Comparison of ENCODE assay signal across 11 mouse cellular contexts in genomic region chr6:64798804-64799203, GRCm38 (mm10).
DNase-seq lines count a peak whose midpoint lies in the region; ATAC-seq lines count a peak whose summit lies in the region.
"Had no signal": no experiment of that assay in that cellular context is flagged by ENCODE, and none has a peak within 500 bp of the region (broad histone marks: within the 10 kb centered on the region; RNA-seq: fewer than 3 reads in every experiment).

No protein-coding gene starts in this region.

- no peaks in the 10 kb centered on the region for H3K9me3 ChIP-seq in lung, embryonic 15.5 days
- H3K9me3 ChIP-seq in forebrain, embryonic 15.5 days = no peaks in the 10 kb centered on the region
- no peaks in the 10 kb centered on the region for H3K9me3 ChIP-seq in intestine, embryonic 16.5 days (ENCODE audit: control insufficient read depth, low read length)
- H3K9me3 ChIP-seq in neural tube, embryonic 12.5 days = no peaks in the 10 kb centered on the region
- H3K9me3 ChIP-seq: G1E; liver, embryonic 13.5 days had no signal

- no peak overlapping the region for H3K27ac ChIP-seq in lung, embryonic 15.5 days
- no peak overlapping the region for H3K27ac ChIP-seq in forebrain, embryonic 15.5 days (replicated peaks)
- H3K27ac ChIP-seq in intestine, embryonic 16.5 days (ENCODE audit: low read length) = no peak overlapping the region
- no peak overlapping the region for H3K27ac ChIP-seq in neural tube, embryonic 12.5 days
- H3K27ac ChIP-seq: liver, embryonic 13.5 days had no signal

- peaks cover 2% of the 10 kb centered on the region; the same call in 1 of the 2 replicates for H3K27me3 ChIP-seq in lung, embryonic 15.5 days
- no peaks in the 10 kb centered on the region for H3K27me3 ChIP-seq in forebrain, embryonic 15.5 days
- no peaks in the 10 kb centered on the region for H3K27me3 ChIP-seq in intestine, embryonic 16.5 days (replicated peaks; ENCODE audit: control insufficient read depth, insufficient read depth, low read length)
- H3K27me3 ChIP-seq in neural tube, embryonic 12.5 days (replicated peaks) = no peaks in the 10 kb centered on the region

- no peak overlapping the region for H3K4me3 ChIP-seq in lung, embryonic 15.5 days
- H3K4me3 ChIP-seq in forebrain, embryonic 15.5 days = peak overlapping the region; percentile 42
- peak overlapping the region; percentile 39; the same call in 1 of the 2 replicates for H3K4me3 ChIP-seq in intestine, embryonic 16.5 days (ENCODE audit: low read length)
- no peak overlapping the region for H3K4me3 ChIP-seq in neural tube, embryonic 12.5 days
- H3K4me3 ChIP-seq: liver, embryonic 13.5 days had no signal

- H3K4me2 ChIP-seq in lung, embryonic 15.5 days = peak overlapping the region; percentile 57
- peak overlapping the region; percentile 73 for H3K4me2 ChIP-seq in forebrain, embryonic 15.5 days (replicated peaks)
- H3K4me2 ChIP-seq in intestine, embryonic 16.5 days (ENCODE audit: low read depth, low read length) = peak overlapping the region; percentile 59
- H3K4me2 ChIP-seq in neural tube, embryonic 12.5 days (replicated peaks) = peak overlapping the region; percentile 74

- DNase-seq in lung, postnatal 4 days = no peak
- no peak for DNase-seq in adrenal gland, postnatal 25 days
- no peak for DNase-seq in left cerebral cortex, adult 18-20 months (ENCODE audit: low spot score in 2 of 2)
- DNase-seq in yolk sac, embryonic 10.5 days (ENCODE audit: low spot score) = no peak
- DNase-seq: kidney, postnatal 25 days; liver, embryonic 13.5 days had no signal

- WGBS in lung, embryonic 15.5 days = 42% methylated on average over 5 of the region's 5 CpGs
- 60% methylated on average over 5 of the region's 5 CpGs for WGBS in forebrain, embryonic 15.5 days
- WGBS in intestine, embryonic 16.5 days = 57% methylated on average over 5 of the region's 5 CpGs
- 60% methylated on average over 5 of the region's 5 CpGs for WGBS in neural tube, embryonic 12.5 days

- no peak; the same call in 1 of the 2 replicates for ATAC-seq in lung, embryonic 15.5 days (ENCODE audit: borderline replicate concordance, extremely low read depth, low FRiP score, low TSS enrichment)
- ATAC-seq in forebrain, embryonic 15.5 days (replicated peaks) = peak; percentile 55; the same call in 1 of the 2 replicates
- ATAC-seq in intestine, embryonic 16.5 days = no peak
- peak; percentile 6; the same call in 1 of the 2 replicates for ATAC-seq in neural tube, embryonic 12.5 days (ENCODE audit: low FRiP score, low read depth)

- H3K36me3 ChIP-seq in lung, embryonic 15.5 days = no peaks in the 10 kb centered on the region
- H3K36me3 ChIP-seq in forebrain, embryonic 15.5 days = no peaks in the 10 kb centered on the region
- H3K36me3 ChIP-seq in intestine, embryonic 16.5 days (ENCODE audit: control insufficient read depth, insufficient read depth, low read length) = no peaks in the 10 kb centered on the region
- H3K36me3 ChIP-seq in neural tube, embryonic 12.5 days = no peaks in the 10 kb centered on the region
- H3K36me3 ChIP-seq: G1E; liver, embryonic 13.5 days had no signal

- no peak overlapping the region for H3K9ac ChIP-seq in lung, embryonic 15.5 days
- no peak overlapping the region for H3K9ac ChIP-seq in forebrain, embryonic 15.5 days (replicated peaks)
- H3K9ac ChIP-seq in intestine, embryonic 16.5 days (ENCODE audit: low read depth, low read length) = no peak overlapping the region
- no peak overlapping the region for H3K9ac ChIP-seq in neural tube, embryonic 12.5 days
- H3K9ac ChIP-seq: liver, embryonic 13.5 days had no signal

- H3K4me1 ChIP-seq in lung, embryonic 15.5 days = no peaks in the 10 kb centered on the region
- H3K4me1 ChIP-seq in forebrain, embryonic 15.5 days = peaks cover 11% of the 10 kb centered on the region; the same call in 1 of the 2 replicates
- H3K4me1 ChIP-seq in intestine, embryonic 16.5 days (ENCODE audit: control insufficient read depth, insufficient read depth, low read length) = peaks cover 7% of the 10 kb centered on the region; the same call in 1 of the 2 replicates
- 0 out of 2 replicates have a peak, but pooled peaks cover 4% of the 10 kb centered on the region for H3K4me1 ChIP-seq in neural tube, embryonic 12.5 days
- H3K4me1 ChIP-seq: liver, embryonic 13.5 days had no signal

Comparison
In these comparisons a context has a peak if more than half of its experiments do, and no peak if none do; other contexts are left out.
1. ATAC-seq: peak in forebrain, embryonic 15.5 days (single experiment) and neural tube, embryonic 12.5 days (single experiment); none in lung, embryonic 15.5 days (single experiment) and intestine, embryonic 16.5 days (single experiment).
2. H3K4me3 ChIP-seq: peak in forebrain, embryonic 15.5 days (single experiment) and intestine, embryonic 16.5 days (single experiment); none in lung, embryonic 15.5 days (single experiment) and neural tube, embryonic 12.5 days (single experiment).
3. Peak in every context shown above with its lines, with median percentiles within 50 percentile points of each other: H3K4me2 ChIP-seq.